Mouse (Mus musculus) intestine, embryonic 15.5 days (tissue): ENCODE measurements around the gene Pik3r5. TPM values are rescaled to one million over a fixed set of nuclear protein-coding genes. Genes with fewer than 3 reads are reported as not detected.

ENCODE experiments used
- ATAC-seq: fragments of 200-750 bp; cut with Nextera tagmentation; 2 replicates; pipeline ENCODE4 v1.8.0; 2017; ENCODE audit warnings: moderate TSS enrichment, moderate library complexity
- H3K27ac ChIP-seq: fragments of 300-500 bp; sonication (generic); 2 replicates; pipeline ENCODE4 v1.5.1; 2015; ENCODE audit warnings: mild to moderate bottlenecking, inconsistent platforms
- H3K27me3 ChIP-seq: fragments of 300-500 bp; sonication (generic); replicated peaks from 2 replicates; pipeline ENCODE4 v1.6.1; 2015; ENCODE audit warnings: inconsistent platforms
- H3K36me3 ChIP-seq: fragments of 300-500 bp; sonication (generic); 2 replicates; pipeline ENCODE4 v1.6.1; 2015; ENCODE audit warnings: inconsistent platforms
- H3K4me1 ChIP-seq: fragments of 300-500 bp; sonication (generic); replicated peaks from 2 replicates; pipeline ENCODE4 v1.6.1; 2015; ENCODE audit warnings: inconsistent platforms
- H3K4me2 ChIP-seq: fragments of 300-500 bp; sonication (generic); replicated peaks from 2 replicates; pipeline ENCODE4 v1.6.1; 2015; ENCODE audit warnings: mild to moderate bottlenecking, inconsistent platforms
- H3K4me3 ChIP-seq: fragments of 300-500 bp; sonication (generic); replicated peaks from 2 replicates; pipeline ENCODE4 v1.5.1; 2015; ENCODE audit warnings: inconsistent platforms
- H3K9ac ChIP-seq: fragments of 300-500 bp; sonication (generic); 2 replicates; pipeline ENCODE4 v1.6.1; 2015; ENCODE audit warnings: inconsistent platforms
- H3K9me3 ChIP-seq: fragments of 300-500 bp; sonication (generic); 2 replicates; pipeline ENCODE4 v1.6.1; 2016; ENCODE audit warnings: inconsistent platforms
- WGBS: fragments of 180-500 bp; shearing (Covaris S2); methylation state at CpG from one replicate; pipeline ENCODE4 v1.1.7; 2015; 5-methylcytosine and 5-hydroxymethylcytosine counted together
- polyA plus RNA-seq: library from polyadenylated mRNA; unstranded; fragments of >200 nt; fragmentation: Nextera tagmentation; extraction: Ambion mirVana; gene quantifications from 2 replicates; pipeline ENCODE4 v1.2.1, GENCODE M21; 2015

Gene Pik3r5
- polyA plus RNA-seq, 1 experiment from 2014 or later: 0.49 TPM

DNA sequence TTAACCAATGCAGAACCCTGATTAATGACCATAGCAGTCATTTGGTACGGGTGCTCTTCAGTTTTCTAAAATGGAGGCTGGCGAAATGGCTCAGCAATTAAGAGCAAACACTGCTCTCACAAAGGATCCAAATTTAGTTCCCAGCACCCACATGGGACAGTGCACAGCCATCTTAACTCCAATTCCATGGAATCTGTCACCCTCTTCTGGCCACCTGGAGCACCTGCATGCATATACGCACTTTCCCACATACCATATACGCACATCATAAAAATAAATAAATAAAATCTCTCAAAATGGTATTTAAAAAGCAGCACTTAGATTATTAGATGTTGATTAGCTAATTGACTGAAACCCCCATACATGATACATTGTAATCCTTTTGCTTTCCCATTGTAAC lies 48.7 kb downstream of the Pik3r5 start:
- H3K9me3 ChIP-seq: no peaks in the 10 kb centered on the region
- H3K27ac ChIP-seq: no peak overlapping the region
- H3K4me3 ChIP-seq: no peak overlapping the region
- H3K9ac ChIP-seq: no peak overlapping the region
- no peaks in the 10 kb centered on the region for H3K36me3 ChIP-seq
- 92% methylated on average over 4 of the region's 4 CpGs for WGBS
- ATAC-seq: no peak
- no peaks in the 10 kb centered on the region for H3K27me3 ChIP-seq
- H3K4me2 ChIP-seq: no peak overlapping the region
- H3K4me1 ChIP-seq: no peaks in the 10 kb centered on the region

DNA sequence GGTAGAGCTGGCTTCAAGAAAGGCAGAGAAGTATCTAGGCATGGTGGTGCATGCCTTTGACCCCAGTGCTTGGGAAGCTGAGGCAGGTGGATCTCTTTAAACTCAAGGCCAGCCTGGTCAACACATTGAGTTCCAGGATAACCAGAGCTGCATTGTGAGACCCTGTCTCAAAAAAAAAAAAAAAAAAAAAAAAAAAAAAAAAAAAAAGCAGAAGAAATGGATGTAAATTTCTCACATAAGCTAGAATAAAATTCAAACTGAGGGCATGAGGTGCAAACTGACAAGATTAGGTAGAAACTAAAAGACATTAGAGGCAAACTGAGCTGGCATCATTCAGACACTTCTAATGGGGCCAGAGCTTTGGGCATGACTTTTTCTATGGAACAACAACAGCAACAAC lies 50.1 kb downstream of the Pik3r5 start:
- no peak overlapping the region for H3K4me3 ChIP-seq
- H3K4me2 ChIP-seq: no peak overlapping the region
- H3K36me3 ChIP-seq: no peaks in the 10 kb centered on the region
- no peak for ATAC-seq
- H3K4me1 ChIP-seq: no peaks in the 10 kb centered on the region
- H3K27ac ChIP-seq: no peak overlapping the region
- H3K9me3 ChIP-seq: no peaks in the 10 kb centered on the region
- no peaks in the 10 kb centered on the region for H3K27me3 ChIP-seq
- H3K9ac ChIP-seq: no peak overlapping the region

DNA sequence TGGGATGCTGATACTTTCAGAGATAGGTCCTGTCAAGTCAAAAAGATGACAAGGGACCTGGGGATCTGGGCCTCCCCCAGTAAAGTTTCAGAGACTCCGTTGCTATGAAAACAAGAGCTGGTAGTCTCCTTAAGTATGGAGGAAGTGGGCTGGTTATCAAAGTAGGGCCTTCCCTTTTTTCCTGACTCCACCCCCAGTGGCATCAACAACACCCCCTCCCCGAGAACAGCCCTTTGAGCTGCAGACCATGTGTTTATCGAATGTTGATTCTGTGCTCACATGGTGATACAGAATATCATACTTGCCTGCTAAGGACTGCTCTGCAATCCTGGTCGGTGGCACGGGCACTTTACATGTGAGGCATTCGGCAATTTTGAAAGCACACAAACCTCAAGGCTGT lies 51.3 kb downstream of the Pik3r5 start:
- WGBS: 69% methylated on average over 6 of the region's 6 CpGs
- H3K9ac ChIP-seq: no peak overlapping the region
- H3K4me2 ChIP-seq: no peak overlapping the region
- no peak for ATAC-seq
- H3K4me1 ChIP-seq: no peaks in the 10 kb centered on the region
- no peaks in the 10 kb centered on the region for H3K27me3 ChIP-seq
- H3K9me3 ChIP-seq: no peaks in the 10 kb centered on the region
- no peaks in the 10 kb centered on the region for H3K36me3 ChIP-seq
- no peak overlapping the region for H3K4me3 ChIP-seq
- H3K27ac ChIP-seq: no peak overlapping the region

DNA sequence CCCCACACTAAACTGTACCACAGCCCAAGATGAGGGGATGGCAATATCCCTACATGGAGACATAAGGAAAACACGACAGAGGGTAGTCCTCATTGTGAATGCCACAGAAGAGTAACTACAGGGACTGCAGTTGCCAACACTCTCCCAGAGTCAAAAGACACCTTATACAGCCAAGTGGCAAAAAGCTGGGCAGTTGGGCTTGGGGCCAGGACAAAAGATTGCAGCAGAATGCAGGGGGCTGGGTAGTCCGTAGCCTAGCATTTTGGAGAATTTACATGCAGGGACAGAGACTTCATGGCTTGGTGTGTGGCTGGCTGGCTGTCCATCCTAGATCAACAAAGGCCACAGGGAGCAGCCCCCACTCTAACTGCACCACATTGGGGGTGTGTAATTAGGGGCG lies 52.5 kb downstream of the Pik3r5 start:
- Histone ChIP-seq H3K9me3 (no peaks in the 10 kb centered on the region), H3K9ac (no peak overlapping the region)

DNA sequence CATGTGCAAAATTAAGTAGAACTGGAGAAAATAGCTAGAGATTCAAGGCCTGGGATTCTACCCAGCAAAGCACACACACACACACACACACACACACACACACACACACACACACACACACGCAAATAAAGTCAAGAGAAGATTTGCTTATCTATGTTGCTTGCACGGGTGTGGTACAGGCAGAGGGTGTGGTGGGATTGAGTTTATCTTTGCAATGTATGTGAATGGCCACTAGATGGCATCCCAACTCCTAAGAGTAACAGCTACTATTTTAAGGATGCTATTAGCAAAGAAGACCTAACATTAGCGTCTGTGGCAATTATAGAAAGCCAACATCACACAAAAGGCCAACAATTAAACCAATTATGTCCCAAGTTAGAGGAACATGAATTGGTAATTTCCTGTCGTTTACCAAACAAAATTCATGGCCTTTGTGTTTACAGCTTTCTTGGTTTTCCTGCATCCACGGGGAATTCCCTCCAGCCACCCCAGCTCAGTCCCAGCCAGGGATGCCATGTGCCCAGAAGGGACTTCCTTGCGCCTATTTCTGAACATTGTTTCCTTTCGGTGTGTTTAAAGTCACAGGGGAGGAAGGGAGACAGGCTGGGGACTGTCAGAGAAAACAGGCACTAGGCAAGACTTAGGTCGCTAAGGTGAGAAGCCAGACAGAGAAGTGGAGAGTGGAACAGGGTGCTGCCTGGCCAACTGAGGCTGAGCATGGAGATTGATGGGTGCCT lies 53.5 kb downstream of the Pik3r5 start:
- H3K4me3 ChIP-seq: no peak overlapping the region
- H3K4me2 ChIP-seq: no peak overlapping the region
- no peaks in the 10 kb centered on the region for H3K9me3 ChIP-seq
- H3K27ac ChIP-seq: no peak overlapping the region
- H3K27me3 ChIP-seq: no peaks in the 10 kb centered on the region
- no peaks in the 10 kb centered on the region for H3K4me1 ChIP-seq
- 37% methylated on average over 8 of the region's 8 CpGs for WGBS
- H3K9ac ChIP-seq: no peak overlapping the region
- ATAC-seq: peak; percentile 56
- H3K36me3 ChIP-seq: no peaks in the 10 kb centered on the region

More for the DNA sequence above, 52.5 kb downstream of the Pik3r5 start:
- no peak for ATAC-seq
- Histone ChIP-seq H3K36me3 (no peaks in the 10 kb centered on the region), H3K27ac (no peak overlapping the region), H3K4me2 (no peak overlapping the region), H3K27me3 (no peaks in the 10 kb centered on the region), H3K4me3 (no peak overlapping the region), H3K4me1 (no peaks in the 10 kb centered on the region)
- WGBS: 75% methylated on average over 3 of the region's 3 CpGs

DNA sequence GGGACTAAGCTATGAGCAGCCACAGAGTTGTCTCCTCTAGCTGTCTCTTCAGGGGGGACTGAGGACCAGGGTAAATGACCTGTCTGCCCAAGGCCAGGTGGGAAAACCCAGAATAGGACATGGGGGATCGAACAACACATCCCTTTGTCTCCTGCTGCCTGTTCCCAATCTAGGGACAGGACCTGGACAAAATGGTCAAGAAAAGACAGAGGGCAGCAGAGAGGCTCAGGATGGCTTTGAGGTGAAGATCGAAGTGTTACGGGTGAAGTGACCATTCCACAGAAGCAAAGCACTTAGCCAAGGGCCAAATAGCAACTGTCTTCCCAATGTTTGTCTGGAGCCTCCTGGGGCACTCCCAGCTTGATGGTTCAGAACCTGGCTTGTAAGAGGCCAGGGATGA lies 54.2 kb downstream of the Pik3r5 start:
- ATAC-seq: no peak
- H3K36me3 ChIP-seq: no peaks in the 10 kb centered on the region
- no peaks in the 10 kb centered on the region for H3K4me1 ChIP-seq
- H3K9me3 ChIP-seq: no peaks in the 10 kb centered on the region
- no peaks in the 10 kb centered on the region for H3K27me3 ChIP-seq
- WGBS: 90% methylated on average over 3 of the region's 3 CpGs
- H3K4me2 ChIP-seq: no peak overlapping the region
- no peak overlapping the region for H3K9ac ChIP-seq
- H3K27ac ChIP-seq: no peak overlapping the region
- H3K4me3 ChIP-seq: no peak overlapping the region

- ATAC-seq: no peak
- Histone ChIP-seq H3K4me3 (no peak overlapping the region), H3K27ac (no peak overlapping the region), H3K27me3 (no peaks in the 10 kb centered on the region), H3K4me1 (no peaks in the 10 kb centered on the region), H3K9ac (no peak overlapping the region), H3K4me2 (no peak overlapping the region), H3K36me3 (no peaks in the 10 kb centered on the region), H3K9me3 (no peaks in the 10 kb centered on the region)
- 90% methylated on average over 10 of the region's 10 CpGs for WGBS
Measured at GRCm38 (mm10) chr11:68487720-68488119, 55.8 kb downstream of the Pik3r5 start.

DNA sequence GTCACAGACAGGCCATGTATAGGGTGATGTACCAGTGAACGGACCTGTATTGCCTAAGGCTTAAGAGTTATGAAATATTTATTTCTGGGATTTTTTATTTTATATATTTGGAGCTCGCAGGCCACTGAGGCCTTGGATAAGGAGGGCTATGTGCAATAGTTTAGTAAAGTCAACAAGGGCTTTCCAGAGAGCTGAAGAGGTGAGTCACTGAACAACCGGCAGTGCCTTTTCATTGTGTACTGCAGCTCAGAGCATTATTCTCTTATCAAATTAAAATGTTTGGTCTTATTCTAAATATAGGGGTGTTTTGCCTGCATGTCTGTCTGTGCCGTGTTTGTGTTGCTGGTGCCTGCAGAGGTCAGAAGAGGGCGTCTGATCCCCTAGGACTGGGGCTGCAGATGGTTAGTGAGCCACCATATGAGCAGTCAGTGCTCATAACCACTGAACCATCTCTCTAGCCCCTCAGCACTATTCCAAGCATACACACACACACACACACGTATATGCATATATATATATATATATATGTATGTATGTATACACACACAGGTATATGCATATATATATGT lies 56.4 kb downstream of the Pik3r5 start:
- WGBS: 66% methylated on average over 6 of the region's 6 CpGs

DNA sequence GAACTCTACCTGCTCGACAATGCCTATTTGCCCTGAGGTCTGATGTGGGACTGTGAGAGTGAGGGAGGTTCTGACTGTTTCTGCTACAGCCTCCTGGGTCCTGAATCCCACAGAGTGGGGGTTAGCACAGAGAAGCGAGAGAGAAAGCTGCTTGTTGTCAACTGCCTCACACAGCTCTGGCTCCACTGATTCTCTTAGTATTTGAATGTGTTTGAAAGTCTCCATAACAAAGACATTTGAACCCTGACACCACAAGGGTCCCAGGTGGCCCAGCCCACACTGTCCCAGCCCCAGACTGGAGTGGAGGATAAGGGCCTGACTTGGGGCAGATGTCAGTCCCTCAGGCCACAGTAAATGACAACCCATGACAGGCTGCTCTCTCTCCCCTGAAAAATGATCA lies 57.3 kb downstream of the Pik3r5 start:
- Histone ChIP-seq H3K36me3 (no peaks in the 10 kb centered on the region), H3K9ac (no peak overlapping the region), H3K4me3 (no peak overlapping the region), H3K9me3 (no peaks in the 10 kb centered on the region), H3K27me3 (no peaks in the 10 kb centered on the region), H3K4me1 (no peaks in the 10 kb centered on the region), H3K4me2 (no peak overlapping the region), H3K27ac (no peak overlapping the region)
- 50% methylated on average over 2 of the region's 2 CpGs for WGBS
- no peak for ATAC-seq

More for the DNA sequence above, 56.4 kb downstream of the Pik3r5 start:
- Histone ChIP-seq H3K27me3 (no peaks in the 10 kb centered on the region), H3K9ac (no peak overlapping the region), H3K4me3 (no peak overlapping the region), H3K4me1 (no peaks in the 10 kb centered on the region), H3K27ac (no peak overlapping the region), H3K9me3 (no peaks in the 10 kb centered on the region), H3K4me2 (no peak overlapping the region), H3K36me3 (no peaks in the 10 kb centered on the region)
- ATAC-seq: no peak

DNA sequence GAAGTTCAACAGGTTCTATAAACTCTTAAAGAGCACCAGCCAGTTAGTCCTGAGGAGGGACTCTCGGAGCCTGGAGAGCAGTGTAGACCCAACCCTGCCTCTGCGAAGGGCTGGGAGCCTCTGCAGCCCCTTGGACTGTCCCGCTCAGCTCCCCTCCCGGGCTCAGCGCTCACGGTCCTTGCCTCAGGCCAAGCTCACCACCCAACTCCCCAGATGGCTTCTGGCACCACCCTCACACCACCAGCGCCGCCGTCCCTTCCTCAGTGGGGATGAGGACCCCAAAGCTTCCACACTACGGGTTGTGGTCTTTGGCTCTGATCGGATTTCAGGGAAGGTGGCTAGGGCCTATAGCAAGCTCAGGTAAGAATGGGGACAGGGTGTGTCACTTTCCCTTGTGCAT lies 60.7 kb downstream of the Pik3r5 start:
- no peak for ATAC-seq
- Histone ChIP-seq H3K4me3 (no peak overlapping the region), H3K36me3 (no peaks in the 10 kb centered on the region), H3K9ac (no peak overlapping the region), H3K27ac (no peak overlapping the region), H3K27me3 (no peaks in the 10 kb centered on the region), H3K4me2 (no peak overlapping the region), H3K4me1 (no peaks in the 10 kb centered on the region), H3K9me3 (no peaks in the 10 kb centered on the region)
- 89% methylated on average over 11 of the region's 11 CpGs for WGBS

DNA sequence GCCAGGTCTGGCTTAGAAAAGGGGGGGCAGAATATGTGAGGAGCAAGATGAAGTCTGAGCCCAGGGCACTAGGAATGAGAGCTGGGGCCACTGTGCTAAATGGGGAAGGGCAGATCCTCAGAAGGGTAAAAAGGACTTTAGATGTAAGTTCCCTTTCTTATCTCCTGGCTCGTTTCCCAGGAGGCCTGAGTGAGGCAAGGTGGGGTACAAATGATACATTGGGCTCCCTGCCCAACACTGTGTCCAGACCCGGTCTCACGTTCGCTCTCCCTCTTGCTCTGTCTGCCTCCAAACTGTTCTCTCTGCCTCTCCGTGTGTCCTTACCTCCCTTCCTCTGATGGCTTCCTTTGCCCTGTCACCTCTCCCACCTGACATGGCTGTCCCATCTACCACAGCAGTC lies 61.8 kb downstream of the Pik3r5 start:
- H3K27ac ChIP-seq: no peak overlapping the region
- no peak for ATAC-seq
- WGBS: 62% methylated on average over 5 of the region's 5 CpGs
- no peaks in the 10 kb centered on the region for H3K9me3 ChIP-seq
- no peak overlapping the region for H3K9ac ChIP-seq
- no peaks in the 10 kb centered on the region for H3K27me3 ChIP-seq
- no peaks in the 10 kb centered on the region for H3K36me3 ChIP-seq
- H3K4me2 ChIP-seq: no peak overlapping the region
- no peak overlapping the region for H3K4me3 ChIP-seq
- no peaks in the 10 kb centered on the region for H3K4me1 ChIP-seq

- no peak for ATAC-seq
- WGBS: 58% methylated on average over 6 of the region's 6 CpGs
- no peak overlapping the region for H3K9ac ChIP-seq
- H3K9me3 ChIP-seq: no peaks in the 10 kb centered on the region
- no peak overlapping the region for H3K27ac ChIP-seq
- H3K4me2 ChIP-seq: no peak overlapping the region
- 0 out of 2 replicates have a peak, but pooled peaks cover 5% of the 10 kb centered on the region for H3K4me1 ChIP-seq
- no peaks in the 10 kb centered on the region for H3K27me3 ChIP-seq
- H3K36me3 ChIP-seq: no peaks in the 10 kb centered on the region
- H3K4me3 ChIP-seq: no peak overlapping the region
Measured at GRCm38 (mm10) chr11:68497081-68497480, 65.2 kb downstream of the Pik3r5 start.

DNA sequence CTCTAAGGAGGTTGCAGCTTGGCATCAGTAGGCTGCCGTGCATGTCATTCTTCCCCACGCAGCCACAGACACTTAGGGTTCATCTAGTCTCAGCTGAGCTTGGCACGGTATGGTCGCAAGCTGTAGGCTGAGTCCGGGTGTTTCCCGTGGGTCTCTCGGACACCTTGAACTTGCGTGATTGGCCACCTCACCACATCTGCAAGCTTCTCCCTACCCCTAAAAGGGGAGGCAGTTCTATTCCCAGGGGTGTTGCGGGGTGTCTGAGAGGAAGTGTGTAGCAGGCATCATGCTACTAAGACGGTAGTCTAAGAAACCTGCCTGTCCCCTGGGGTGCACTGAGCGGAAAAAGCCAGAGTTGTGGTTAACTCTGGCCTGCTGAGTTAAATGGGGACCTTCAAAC lies 66.6 kb downstream of the Pik3r5 start:
- no peaks in the 10 kb centered on the region for H3K9me3 ChIP-seq
- H3K4me3 ChIP-seq: no peak overlapping the region
- H3K9ac ChIP-seq: no peak overlapping the region
- no peak overlapping the region for H3K27ac ChIP-seq
- no peak overlapping the region for H3K4me2 ChIP-seq
- WGBS: 90% methylated on average over 11 of the region's 11 CpGs
- no peaks in the 10 kb centered on the region for H3K36me3 ChIP-seq
- 0 out of 2 replicates have a peak, but pooled peaks cover 5% of the 10 kb centered on the region for H3K4me1 ChIP-seq
- ATAC-seq: no peak
- H3K27me3 ChIP-seq: no peaks in the 10 kb centered on the region
